Mouse (Mus musculus) limb, embryonic 12.5 days (tissue): ENCODE measurements around the gene Gm9970. TPM values are rescaled to one million over a fixed set of nuclear protein-coding genes. Genes with fewer than 3 reads are reported as not detected.
A peak's percentile ranks its signal among the peaks of the same experiment; 100 is the strongest.
"Not testable (repeated sequence)": the region's sequence is repeated elsewhere in the genome, so short reads cannot be mapped to it uniquely, and the experiment has no call there.

ENCODE experiments used
- ATAC-seq: fragments of 200-750 bp; cut with Nextera tagmentation; 2 replicates; pipeline ENCODE4 v1.8.0; 2017; ENCODE audit warnings: low read depth, moderate TSS enrichment; ENCODE audit not compliant: insufficient number of reproducible peaks, insufficient read depth, low FRiP score, low TSS enrichment
- H3K27ac ChIP-seq: fragments of 300-500 bp; sonication (generic); 2 replicates; pipeline ENCODE4 v1.5.1; 2016; ENCODE audit warnings: mild to moderate bottlenecking, moderate library complexity
- H3K27me3 ChIP-seq: fragments of 300-500 bp; sonication (generic); 2 replicates; pipeline ENCODE4 v1.6.1; 2016; ENCODE audit warnings: mild to moderate bottlenecking, moderate library complexity
- H3K36me3 ChIP-seq: fragments of 300-500 bp; sonication (generic); 2 replicates; pipeline ENCODE4 v1.6.1; 2016; ENCODE audit warnings: mild to moderate bottlenecking, moderate library complexity
- H3K4me1 ChIP-seq: fragments of 300-500 bp; sonication (generic); replicated peaks from 2 replicates; pipeline ENCODE4 v1.6.1; 2016
- H3K4me2 ChIP-seq: fragments of 300-500 bp; sonication (generic); 2 replicates; pipeline ENCODE4 v1.6.1; 2016; ENCODE audit warnings: mild to moderate bottlenecking, moderate library complexity
- H3K4me3 ChIP-seq: fragments of 300-500 bp; sonication (generic); replicated peaks from 2 replicates; pipeline ENCODE4 v1.5.1; 2016; ENCODE audit warnings: mild to moderate bottlenecking
- H3K9ac ChIP-seq: fragments of 300-500 bp; sonication (generic); replicated peaks from 2 replicates; pipeline ENCODE4 v1.6.1; 2016; ENCODE audit warnings: mild to moderate bottlenecking, moderate library complexity
- H3K9me3 ChIP-seq: fragments of 300-500 bp; sonication (generic); 2 replicates; pipeline ENCODE4 v1.6.1; 2016; ENCODE audit warnings: mild to moderate bottlenecking, moderate library complexity
- WGBS: fragments of 180-500 bp; shearing (Covaris S2); methylation state at CpG from one replicate; pipeline ENCODE4 v1.1.7; 2016; 5-methylcytosine and 5-hydroxymethylcytosine counted together
- polyA plus RNA-seq: library from polyadenylated mRNA; unstranded; fragments of >200 nt; fragmentation: Nextera tagmentation; extraction: Ambion mirVana; gene quantifications from 2 replicates; pipeline ENCODE4 v1.2.1, GENCODE M21; 2016

Gene Gm9970
- polyA plus RNA-seq, 1 experiment from 2014 or later, result 0.84 TPM

DNA sequence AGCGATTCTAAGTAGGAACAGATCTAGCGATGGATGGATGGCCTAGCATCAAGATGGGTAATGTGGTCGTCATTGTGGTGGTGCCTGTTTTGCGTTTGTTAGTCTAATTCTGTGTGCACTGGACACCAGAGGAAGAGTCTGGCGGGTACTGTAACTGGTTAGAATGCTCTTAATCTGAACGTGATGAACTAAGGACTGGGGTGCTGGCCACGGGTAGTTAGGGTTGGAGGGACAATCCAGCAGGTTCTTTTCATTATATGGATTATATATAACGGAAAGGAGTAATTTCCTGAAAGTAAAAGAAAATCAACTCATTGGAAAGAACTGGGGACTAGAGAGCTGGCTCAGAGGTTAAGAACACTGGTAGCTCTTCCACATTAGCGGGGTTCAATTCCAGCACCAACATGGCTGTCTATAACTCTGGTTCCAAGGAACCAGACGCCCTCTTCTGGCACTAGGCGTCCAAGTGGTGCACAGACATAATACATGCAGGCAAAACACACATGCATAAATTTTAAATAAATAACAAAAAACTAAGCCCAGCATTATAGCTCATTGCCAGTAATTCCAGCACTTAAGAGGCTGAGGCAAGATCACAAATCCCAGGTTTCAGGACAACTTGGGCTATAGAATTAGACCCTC is 19.6 kb downstream of the Gm9970 start:
- 13% methylated on average over 11 of the region's 11 CpGs for WGBS
- no peaks in the 10 kb centered on the region for H3K27me3 ChIP-seq
- ATAC-seq, result no peak
- H3K4me2 ChIP-seq, result peak overlapping the region; percentile 82
- H3K9ac ChIP-seq, result peak overlapping the region; percentile 88
- H3K4me3 ChIP-seq, result peak overlapping the region; percentile 95
- H3K27ac ChIP-seq, result peak overlapping the region; percentile 96
- H3K9me3 ChIP-seq, result no peaks in the 10 kb centered on the region
- peaks cover 9% of the 10 kb centered on the region; the same call in 1 of the 2 replicates for H3K4me1 ChIP-seq
- H3K36me3 ChIP-seq, result no peaks in the 10 kb centered on the region

GRCm38 (mm10) chr5:31220448-31221303 is 20.4 kb downstream of the Gm9970 start, which contains the start of gene Ppm1g:
TSS of gene Ppm1g (minus strand) at chr5:31220687.
- H3K9me3 ChIP-seq, result no peaks in the 10 kb centered on the region
- peak within 1 kb of the TSS; percentile 95 for H3K4me3 ChIP-seq
- ATAC-seq, result peak; percentile 93
- peaks cover 9% of the 10 kb centered on the region; the same call in 1 of the 2 replicates for H3K4me1 ChIP-seq
- H3K27me3 ChIP-seq, result no peaks in the 10 kb centered on the region
- peak within 1 kb of the TSS; percentile 88 for H3K9ac ChIP-seq
- peak within 1 kb of the TSS; percentile 96 for H3K27ac ChIP-seq
- H3K36me3 ChIP-seq, result no peaks in the 10 kb centered on the region
- WGBS, result under 1% methylated on average over 70 of the region's 70 CpGs
- H3K4me2 ChIP-seq, result peak within 1 kb of the TSS; percentile 82

- WGBS, result under 1% methylated on average over 40 of the region's 40 CpGs
- H3K9ac ChIP-seq, result peak overlapping the region; percentile 88
- H3K4me1 ChIP-seq, result peaks cover 9% of the 10 kb centered on the region; the same call in 1 of the 2 replicates
- no peaks in the 10 kb centered on the region for H3K36me3 ChIP-seq
- H3K27ac ChIP-seq, result peak overlapping the region; percentile 96
- H3K27me3 ChIP-seq, result no peaks in the 10 kb centered on the region
- peak overlapping the region; percentile 95 for H3K4me3 ChIP-seq
- no peaks in the 10 kb centered on the region for H3K9me3 ChIP-seq
- ATAC-seq, result peak; percentile 52
- peak overlapping the region; percentile 82 for H3K4me2 ChIP-seq
Measured at GRCm38 (mm10) chr5:31219911-31220447, 21.1 kb downstream of the Gm9970 start.

DNA sequence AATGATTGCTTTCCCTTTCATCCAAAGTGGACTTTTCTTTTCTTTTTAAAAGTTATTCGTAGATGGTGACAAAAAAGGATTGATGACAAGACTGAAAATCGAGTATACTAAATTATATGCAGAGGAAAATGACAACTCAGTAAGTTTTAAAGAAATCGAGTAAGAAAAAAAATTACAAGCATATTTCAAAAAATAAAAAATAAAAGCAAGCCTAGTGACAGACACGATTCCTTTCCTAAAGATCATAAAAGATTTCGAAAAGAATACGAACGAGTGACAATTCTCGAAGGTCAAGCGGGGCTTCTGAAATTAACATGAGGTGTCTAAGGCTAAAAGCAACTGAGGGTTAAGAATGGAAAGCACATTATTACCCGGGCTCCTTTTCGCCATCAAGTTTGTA is 21.6 kb downstream of the Gm9970 start:
- peak overlapping the region; percentile 95 for H3K4me3 ChIP-seq
- H3K4me1 ChIP-seq, result peaks cover 9% of the 10 kb centered on the region; the same call in 1 of the 2 replicates
- no peaks in the 10 kb centered on the region for H3K27me3 ChIP-seq
- peak overlapping the region; percentile 82 for H3K4me2 ChIP-seq
- no peaks in the 10 kb centered on the region for H3K9me3 ChIP-seq
- 2% methylated on average over 11 of the region's 11 CpGs for WGBS
- ATAC-seq, result no peak
- peak overlapping the region; percentile 96; the same call in 1 of the 2 replicates for H3K27ac ChIP-seq
- no peaks in the 10 kb centered on the region for H3K36me3 ChIP-seq
- H3K9ac ChIP-seq, result peak overlapping the region; percentile 88

GRCm38 (mm10) chr5:31219070-31219469 is 22.0 kb downstream of the Gm9970 start:
- H3K36me3 ChIP-seq, result no peaks in the 10 kb centered on the region

DNA sequence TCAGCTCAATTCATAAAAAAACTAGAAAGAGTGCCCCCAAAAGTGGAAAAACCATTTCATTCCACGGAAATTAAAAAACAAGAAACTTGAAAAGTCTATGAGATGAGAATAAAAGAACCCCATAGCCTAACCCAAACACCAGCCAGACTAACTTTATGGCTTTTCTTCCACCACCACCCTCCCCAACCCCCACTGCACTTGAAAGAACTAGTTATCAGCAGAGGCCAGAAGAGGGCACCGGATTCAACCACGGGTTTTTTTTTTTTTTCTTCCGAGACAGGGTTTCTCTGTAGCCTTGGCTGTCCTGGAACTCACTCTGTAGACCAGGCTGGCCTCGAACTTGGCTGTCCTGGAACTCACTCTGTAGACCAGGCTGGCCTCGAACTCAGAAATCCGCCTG is 22.7 kb downstream of the Gm9970 start:
- ATAC-seq, result no peak
- H3K27me3 ChIP-seq, result no peaks in the 10 kb centered on the region
- H3K9me3 ChIP-seq, result no peaks in the 10 kb centered on the region
- no peak overlapping the region for H3K9ac ChIP-seq
- peaks cover 9% of the 10 kb centered on the region; the same call in 1 of the 2 replicates for H3K4me1 ChIP-seq
- H3K36me3 ChIP-seq, result no peaks in the 10 kb centered on the region
- 61% methylated on average over 7 of the region's 7 CpGs for WGBS
- H3K27ac ChIP-seq, result no peak overlapping the region
- H3K4me3 ChIP-seq, result no peak overlapping the region
- no peak overlapping the region for H3K4me2 ChIP-seq

More at GRCm38 (mm10) chr5:31219070-31219469, 22.0 kb downstream of the Gm9970 start:
- Histone ChIP-seq H3K4me1 (peaks cover 9% of the 10 kb centered on the region; the same call in 1 of the 2 replicates), H3K27me3 (no peaks in the 10 kb centered on the region), H3K27ac (no peak overlapping the region), H3K9ac (no peak overlapping the region; the same call in 1 of the 2 replicates), H3K9me3 (no peaks in the 10 kb centered on the region), H3K4me3 (peak overlapping the region; percentile 95), H3K4me2 (peak overlapping the region; percentile 82)
- ATAC-seq, result no peak
- WGBS, result 1% methylated on average over 2 of the region's 2 CpGs

DNA sequence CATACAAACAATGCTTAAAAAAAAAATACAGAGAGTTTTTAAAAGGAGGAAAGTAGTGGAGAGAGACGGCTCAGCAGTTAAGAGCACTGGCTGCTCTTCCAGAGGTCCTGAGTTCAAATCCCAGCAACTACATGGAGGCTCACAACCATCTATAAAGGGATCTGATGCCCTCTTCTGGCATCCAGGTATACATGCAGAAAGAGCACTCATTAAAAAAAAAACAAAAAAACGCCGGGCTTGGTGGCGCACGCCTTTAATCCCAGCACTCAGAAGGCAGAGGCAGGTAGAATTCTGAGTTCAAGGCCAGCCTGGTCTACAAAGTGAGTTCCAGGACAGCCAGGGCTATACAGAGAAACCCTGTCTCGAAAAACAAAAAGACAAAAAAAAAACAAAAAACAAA is 24.5 kb downstream of the Gm9970 start:
- not testable (repeated sequence) for H3K4me1 ChIP-seq

DNA sequence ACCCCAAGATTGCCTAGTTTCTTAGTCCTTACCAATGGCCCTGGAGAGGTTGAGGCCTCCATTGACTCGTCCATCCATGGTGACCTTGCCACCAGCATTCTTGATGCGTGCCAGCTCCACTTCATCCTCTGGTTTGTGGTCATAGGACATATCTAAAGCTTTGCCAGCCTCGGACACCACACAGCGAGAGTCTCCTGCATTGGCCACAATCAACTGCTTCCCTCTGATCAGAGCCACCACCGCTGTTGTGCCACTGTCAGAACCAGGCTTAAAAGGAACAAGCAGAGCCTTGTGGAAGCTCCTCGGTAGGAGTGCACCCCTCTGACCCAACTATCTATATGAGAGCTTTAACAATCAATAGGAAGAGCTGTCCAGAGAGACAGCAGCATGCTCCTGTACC is 36.6 kb downstream of the Gm9970 start:
- Histone ChIP-seq H3K36me3 (peaks cover 72% of the 10 kb centered on the region), H3K9me3 (peaks cover 5% of the 10 kb centered on the region), H3K27ac (no peak overlapping the region), H3K4me3 (no peak overlapping the region), H3K9ac (no peak overlapping the region), H3K4me2 (no peak overlapping the region), H3K4me1 (peaks cover 17% of the 10 kb centered on the region), H3K27me3 (no peaks in the 10 kb centered on the region)
- ATAC-seq, result no peak
- 94% methylated on average over 6 of the region's 6 CpGs for WGBS

More for the DNA sequence above, 24.5 kb downstream of the Gm9970 start:
- H3K27ac ChIP-seq, H3K9ac ChIP-seq, H3K9me3 ChIP-seq, ATAC-seq, H3K36me3 ChIP-seq, H3K4me2 ChIP-seq, H3K27me3 ChIP-seq, H3K4me3 ChIP-seq: not testable (repeated sequence)
- WGBS, result 91% methylated on average over 6 of the region's 6 CpGs

DNA sequence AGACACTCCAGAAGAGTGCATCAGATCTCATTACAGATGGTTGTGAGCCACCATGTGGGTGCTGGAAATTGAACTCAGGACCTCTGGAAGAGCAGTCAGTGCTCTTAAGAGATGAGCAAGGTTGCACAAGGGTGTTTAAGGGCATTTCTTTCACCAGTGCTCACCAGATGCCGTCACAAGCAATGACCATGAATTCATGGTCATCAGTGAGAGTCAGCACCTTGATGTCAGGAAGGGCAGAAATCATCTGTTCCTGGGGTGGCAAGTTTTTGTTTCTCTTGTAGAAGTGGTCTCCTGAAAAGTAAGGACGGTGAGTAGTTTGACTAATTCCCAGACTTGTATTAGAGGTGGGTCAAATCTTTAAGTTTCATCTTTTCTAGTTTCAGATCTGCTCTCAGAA is 37.2 kb downstream of the Gm9970 start:
- Histone ChIP-seq H3K27ac (no peak overlapping the region), H3K27me3 (no peaks in the 10 kb centered on the region), H3K9me3 (peaks cover 5% of the 10 kb centered on the region), H3K36me3 (peaks cover 78% of the 10 kb centered on the region), H3K4me2 (no peak overlapping the region), H3K4me1 (peaks cover 17% of the 10 kb centered on the region), H3K4me3 (no peak overlapping the region), H3K9ac (no peak overlapping the region)
- 96% methylated on average over 2 of the region's 2 CpGs for WGBS
- no peak for ATAC-seq

- peaks cover 5% of the 10 kb centered on the region for H3K9me3 ChIP-seq
- ATAC-seq, result 0 out of 2 replicates have a peak, but pooled peaks have one; percentile 7
- peaks cover 79% of the 10 kb centered on the region for H3K36me3 ChIP-seq
Measured at GRCm38 (mm10) chr5:31202933-31203332, 38.1 kb downstream of the Gm9970 start.

More at GRCm38 (mm10) chr5:31202933-31203332, 38.1 kb downstream of the Gm9970 start:
- Histone ChIP-seq H3K27ac (no peak overlapping the region), H3K27me3 (no peaks in the 10 kb centered on the region), H3K4me3 (peak overlapping the region; percentile 84), H3K4me2 (peak overlapping the region; percentile 84), H3K4me1 (peaks cover 17% of the 10 kb centered on the region), H3K9ac (peak overlapping the region; percentile 56; the same call in 1 of the 2 replicates)
- 88% methylated on average over 7 of the region's 7 CpGs for WGBS
